Mouse (Mus musculus): ENCODE results near the gene Supt5. TPM values are rescaled to one million over a fixed set of nuclear protein-coding genes. Genes with fewer than 3 reads are reported as not detected.
A peak's percentile ranks its signal among the peaks of the same experiment; 100 is the strongest.
"Not testable (repeated sequence)": the region's sequence is repeated elsewhere in the genome, so short reads cannot be mapped to it uniquely, and the experiment has no call there.

The Supt5 gene
- polyA plus RNA-seq (2015; fragmentation: Nextera tagmentation; extraction: Ambion mirVana): 29.9 and 35.3 TPM in 2 replicates

DNA sequence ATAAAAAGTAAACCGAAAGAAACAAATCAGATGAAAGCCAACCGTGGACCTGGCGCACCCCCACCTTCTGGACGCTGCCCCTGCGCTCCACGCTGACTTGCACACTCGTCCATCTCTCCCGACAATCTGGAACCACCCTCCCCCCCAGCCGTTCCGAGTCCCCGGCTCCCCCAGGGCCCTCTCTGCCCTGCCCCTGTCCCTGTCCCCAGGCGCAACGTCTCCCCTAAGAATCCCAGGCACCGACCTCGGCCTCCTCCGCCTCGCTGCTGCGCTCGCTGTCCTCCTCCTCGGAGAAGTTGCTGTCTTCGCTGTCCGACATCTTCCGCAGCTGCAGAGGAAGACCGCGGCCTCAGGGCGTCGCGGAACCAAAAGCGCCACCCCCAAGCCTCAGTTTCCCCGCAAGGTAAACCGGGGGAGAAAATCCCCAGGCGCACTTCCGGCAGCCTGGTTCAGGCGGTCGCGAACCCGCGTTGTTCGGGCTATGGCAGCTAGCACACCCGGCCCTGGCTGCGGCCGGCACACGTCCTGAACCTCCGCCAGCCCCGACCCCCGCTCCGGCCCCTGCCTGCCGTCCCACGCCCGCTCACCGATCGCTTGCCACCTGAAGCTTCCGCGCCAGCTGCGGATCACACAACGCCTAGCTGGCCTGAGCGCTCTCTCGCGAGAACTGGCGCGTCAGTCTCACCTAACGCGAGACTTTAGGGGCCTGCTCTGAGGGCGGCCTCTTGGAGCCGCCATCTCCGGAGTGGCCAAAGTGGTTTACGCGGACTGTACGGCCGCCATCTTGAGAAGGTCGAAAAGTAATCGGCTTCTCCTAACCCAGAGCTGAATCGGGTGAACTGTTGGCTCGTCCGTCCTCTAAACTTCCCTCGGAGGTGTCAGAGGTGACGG, at the start of gene Supt5:
Supt5 (minus strand) TSS at position 639 of the 891 bp plus-strand sequence.
- Histone ChIP-seq H3K4me2 (peak within 1 kb of the TSS; percentile 83), H3K4me1 (replicated peaks) (peaks cover 50% of the 10 kb centered on the region), H3K27ac (replicated peaks) (peak within 1 kb of the TSS; percentile 92), H3K36me3 (replicated peaks) (peaks cover 22% of the 10 kb centered on the region), H3K9ac (peak within 1 kb of the TSS; percentile 92), H3K4me3 (replicated peaks) (peak within 1 kb of the TSS; percentile 86), H3K9me3 (replicated peaks) (no peaks in the 10 kb centered on the region), H3K27me3 (no peaks in the 10 kb centered on the region)
- WGBS (ENCODE audit: insufficient replicate concordance): under 1% methylated on average over 77 of the region's 77 CpGs
- peak; percentile 95 for ATAC-seq (ENCODE audit: insufficient read depth)

- Histone ChIP-seq H3K36me3 (replicated peaks) (peaks cover 45% of the 10 kb centered on the region), H3K4me1 (replicated peaks) (peaks cover 62% of the 10 kb centered on the region)
- 62% methylated on average over 7 of the region's 7 CpGs for WGBS (ENCODE audit: insufficient replicate concordance)
- H3K27ac ChIP-seq (replicated peaks); H3K4me2 ChIP-seq; ATAC-seq (ENCODE audit: insufficient read depth); H3K4me3 ChIP-seq (replicated peaks); H3K9me3 ChIP-seq (replicated peaks); H3K9ac ChIP-seq; H3K27me3 ChIP-seq: not testable (repeated sequence)
Observed at GRCm38 (mm10) chr7:28387384-28387783, 48.8 kb upstream of the Supt5 start.

DNA sequence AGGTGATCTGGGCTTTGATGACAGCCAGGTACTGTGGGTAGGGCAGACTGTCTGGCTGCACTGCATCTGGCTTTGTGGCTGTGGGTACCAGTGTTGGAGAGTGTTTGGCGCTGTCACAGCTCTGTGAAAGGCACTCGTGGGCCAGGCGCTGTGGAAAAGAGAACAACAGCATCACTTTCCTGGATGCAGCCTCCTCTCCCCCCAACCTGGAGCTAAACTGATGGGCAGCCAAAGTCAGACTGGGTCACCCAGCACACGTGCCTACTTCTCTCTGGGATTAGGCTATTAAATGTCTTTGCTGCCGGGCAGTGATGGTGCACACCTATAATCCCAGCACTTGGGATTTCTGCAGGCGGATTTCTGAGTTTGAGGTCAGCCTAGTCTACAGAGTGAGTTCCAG, 48.3 kb upstream of the Supt5 start:
- not testable (repeated sequence) for ATAC-seq (ENCODE audit: insufficient read depth); H3K4me3 ChIP-seq (replicated peaks); H3K4me2 ChIP-seq; H3K27me3 ChIP-seq; H3K9ac ChIP-seq; H3K27ac ChIP-seq (replicated peaks); H3K9me3 ChIP-seq (replicated peaks)
- Histone ChIP-seq H3K36me3 (replicated peaks) (peaks cover 45% of the 10 kb centered on the region), H3K4me1 (replicated peaks) (peaks cover 64% of the 10 kb centered on the region)
- WGBS (ENCODE audit: insufficient replicate concordance): 60% methylated on average over 6 of the region's 6 CpGs

- Histone ChIP-seq H3K36me3 (replicated peaks) (peaks cover 45% of the 10 kb centered on the region), H3K4me1 (replicated peaks) (peaks cover 64% of the 10 kb centered on the region), H3K4me2 (no peak overlapping the region), H3K9ac (no peak overlapping the region), H3K4me3 (replicated peaks) (no peak overlapping the region), H3K27me3 (no peaks in the 10 kb centered on the region), H3K9me3 (replicated peaks) (no peaks in the 10 kb centered on the region), H3K27ac (replicated peaks) (peak overlapping the region; percentile 62)
- WGBS (ENCODE audit: insufficient replicate concordance): 1% methylated on average over 4 of the region's 4 CpGs
- ATAC-seq (ENCODE audit: insufficient read depth): peak; percentile 19
Observed at GRCm38 (mm10) chr7:28386462-28386861, 47.9 kb upstream of the Supt5 start.

- 41% methylated on average over 7 of the region's 7 CpGs for WGBS (ENCODE audit: insufficient replicate concordance)
- no peak overlapping the region for H3K4me2 ChIP-seq
- peak overlapping the region; percentile 62 for H3K27ac ChIP-seq (replicated peaks)
- ATAC-seq (ENCODE audit: insufficient read depth): no peak
- no peak overlapping the region for H3K9ac ChIP-seq
- H3K36me3 ChIP-seq (replicated peaks): peaks cover 45% of the 10 kb centered on the region
- no peaks in the 10 kb centered on the region for H3K27me3 ChIP-seq
- peaks cover 64% of the 10 kb centered on the region for H3K4me1 ChIP-seq (replicated peaks)
- H3K4me3 ChIP-seq (replicated peaks): no peak overlapping the region
- no peaks in the 10 kb centered on the region for H3K9me3 ChIP-seq (replicated peaks)
Observed at GRCm38 (mm10) chr7:28386007-28386406, 47.5 kb upstream of the Supt5 start.

DNA sequence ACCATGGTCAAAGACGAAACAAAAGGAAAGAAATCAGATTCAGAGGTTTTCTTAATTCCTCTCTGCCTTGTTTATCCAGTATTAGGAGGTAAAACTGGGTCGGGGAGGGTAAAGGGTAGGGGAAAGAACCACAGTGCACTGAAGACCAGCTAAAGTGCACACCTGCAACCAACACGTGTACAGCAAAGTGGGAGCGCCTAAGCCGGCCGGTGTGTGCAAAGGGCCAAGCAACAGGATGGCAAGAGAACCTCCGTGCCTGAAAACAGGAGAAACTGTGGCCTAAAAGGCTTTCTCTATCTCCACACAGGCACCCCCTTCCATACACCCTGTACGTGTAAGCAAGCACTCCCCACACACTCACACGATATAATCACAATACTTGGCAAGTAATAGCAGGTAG, 46.6 kb upstream of the Supt5 start:
- Histone ChIP-seq H3K9ac (no peak overlapping the region), H3K27ac (replicated peaks) (peak overlapping the region; percentile 62), H3K36me3 (replicated peaks) (peaks cover 38% of the 10 kb centered on the region), H3K4me1 (replicated peaks) (peaks cover 69% of the 10 kb centered on the region), H3K4me2 (no peak overlapping the region), H3K9me3 (replicated peaks) (no peaks in the 10 kb centered on the region), H3K4me3 (replicated peaks) (no peak overlapping the region), H3K27me3 (no peaks in the 10 kb centered on the region)
- 77% methylated on average over 9 of the region's 9 CpGs for WGBS (ENCODE audit: insufficient replicate concordance)
- no peak for ATAC-seq (ENCODE audit: insufficient read depth)

DNA sequence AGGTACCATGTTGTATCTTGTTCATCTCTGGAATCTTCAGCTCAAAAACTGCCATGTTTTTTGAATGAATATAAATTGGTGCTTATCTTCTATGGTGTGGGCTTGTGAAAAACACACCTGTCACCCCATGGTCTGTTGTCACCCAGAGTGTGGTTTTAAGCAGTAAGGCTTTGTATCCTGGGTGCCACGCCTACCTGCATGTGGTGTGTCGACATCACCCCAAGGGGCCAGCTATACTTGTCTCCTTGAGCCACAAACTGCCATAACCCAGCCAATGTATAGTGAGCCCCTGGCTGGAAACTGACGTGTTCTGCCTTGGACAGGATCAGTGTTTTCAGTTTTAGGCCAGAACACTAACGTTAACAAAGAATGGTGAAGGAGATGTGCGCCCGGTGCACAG, 45.6 kb upstream of the Supt5 start:
- 50% methylated on average over 6 of the region's 6 CpGs for WGBS (ENCODE audit: insufficient replicate concordance)
- peaks cover 80% of the 10 kb centered on the region for H3K4me1 ChIP-seq (replicated peaks)

GRCm38 (mm10) chr7:28383606-28384005, 45.1 kb upstream of the Supt5 start:
- H3K9ac ChIP-seq: peak overlapping the region; percentile 15; the same call in 1 of the 2 replicates
- H3K27me3 ChIP-seq: no peaks in the 10 kb centered on the region
- H3K36me3 ChIP-seq (replicated peaks): peaks cover 22% of the 10 kb centered on the region
- peak overlapping the region; percentile 94 for H3K27ac ChIP-seq (replicated peaks)
- ATAC-seq (ENCODE audit: insufficient read depth): no peak
- peak overlapping the region; percentile 95 for H3K4me2 ChIP-seq
- H3K9me3 ChIP-seq (replicated peaks): no peaks in the 10 kb centered on the region
- WGBS (ENCODE audit: insufficient replicate concordance): 36% methylated on average over 4 of the region's 4 CpGs
- peaks cover 84% of the 10 kb centered on the region for H3K4me1 ChIP-seq (replicated peaks)
- H3K4me3 ChIP-seq (replicated peaks): no peak overlapping the region

More for the DNA sequence above, 45.6 kb upstream of the Supt5 start:
- Histone ChIP-seq H3K9me3 (replicated peaks) (no peaks in the 10 kb centered on the region), H3K27ac (replicated peaks) (peak overlapping the region; percentile 94), H3K4me2 (no peak overlapping the region; the same call in 1 of the 2 replicates), H3K9ac (no peak overlapping the region), H3K27me3 (no peaks in the 10 kb centered on the region), H3K4me3 (replicated peaks) (no peak overlapping the region), H3K36me3 (replicated peaks) (peaks cover 28% of the 10 kb centered on the region)
- no peak for ATAC-seq (ENCODE audit: insufficient read depth)

- no peaks in the 10 kb centered on the region for H3K9me3 ChIP-seq (replicated peaks)
- H3K4me3 ChIP-seq (replicated peaks): peak overlapping the region; percentile 57
- H3K36me3 ChIP-seq (replicated peaks): peaks cover 18% of the 10 kb centered on the region
- peak overlapping the region; percentile 95 for H3K4me2 ChIP-seq
- peaks cover 85% of the 10 kb centered on the region for H3K4me1 ChIP-seq (replicated peaks)
- peak overlapping the region; percentile 94 for H3K27ac ChIP-seq (replicated peaks)
- H3K27me3 ChIP-seq: no peaks in the 10 kb centered on the region
- under 1% methylated on average over 11 of the region's 11 CpGs for WGBS (ENCODE audit: insufficient replicate concordance)
- ATAC-seq (ENCODE audit: insufficient read depth): peak; percentile 53
- H3K9ac ChIP-seq: peak overlapping the region; percentile 48
Observed at GRCm38 (mm10) chr7:28382981-28383396, 44.4 kb upstream of the Supt5 start.

DNA sequence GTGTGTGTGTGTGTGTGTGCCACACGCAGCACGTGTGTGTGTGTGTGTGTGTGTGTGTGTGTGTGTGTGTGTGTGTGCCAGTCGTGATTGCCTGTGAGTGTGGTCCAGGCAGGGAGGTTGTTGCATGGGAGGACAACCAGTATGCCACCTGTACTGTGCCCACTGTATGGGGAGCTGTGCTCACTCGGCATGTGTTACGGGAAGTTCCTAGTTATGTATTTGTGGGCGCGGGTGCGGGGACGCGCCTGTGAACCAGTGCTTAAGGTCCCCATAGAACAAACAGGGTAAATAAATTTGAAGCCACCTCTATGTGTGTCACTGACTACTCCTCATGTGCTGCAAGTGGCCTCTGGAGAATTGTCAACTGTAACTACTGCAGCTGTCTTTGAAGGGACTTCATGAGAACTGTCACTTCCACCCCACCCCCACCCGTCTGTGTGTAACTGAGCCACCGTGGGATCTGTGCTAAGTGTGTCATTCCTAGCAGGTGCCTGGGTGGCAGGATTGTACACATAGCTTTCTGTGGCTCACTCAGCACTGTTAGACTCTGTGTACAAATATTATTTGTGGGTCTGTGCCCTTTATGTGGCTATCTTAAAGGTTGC, 43.9 kb upstream of the Supt5 start:
- WGBS (ENCODE audit: insufficient replicate concordance): 4% methylated on average over 12 of the region's 12 CpGs
- H3K36me3 ChIP-seq (replicated peaks): peaks cover 19% of the 10 kb centered on the region

DNA sequence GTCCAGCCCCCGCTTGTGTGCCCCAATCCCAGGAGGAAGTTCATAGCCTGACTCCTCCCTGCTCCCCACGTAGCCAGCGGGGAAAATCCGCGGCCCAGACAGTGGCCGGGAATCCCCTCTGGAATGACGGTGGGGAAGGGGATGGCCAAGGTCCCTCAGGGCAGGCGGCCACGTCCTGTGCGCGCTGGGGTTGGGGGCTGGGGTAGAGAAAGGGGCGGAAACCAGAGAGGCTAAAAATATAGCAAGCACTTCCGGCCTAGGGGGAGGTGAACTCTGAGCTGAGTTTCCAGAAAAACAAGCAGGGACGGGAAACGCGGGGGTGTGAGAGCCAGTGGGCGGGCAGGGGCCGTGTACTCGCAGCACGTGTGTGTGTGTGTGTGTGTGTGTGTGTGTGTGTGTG, 43.4 kb upstream of the Supt5 start:
- Histone ChIP-seq H3K9me3 (replicated peaks) (no peaks in the 10 kb centered on the region), H3K27me3 (no peaks in the 10 kb centered on the region), H3K4me3 (replicated peaks) (peak overlapping the region; percentile 57), H3K4me1 (replicated peaks) (peaks cover 96% of the 10 kb centered on the region), H3K4me2 (peak overlapping the region; percentile 95), H3K9ac (peak overlapping the region; percentile 64), H3K27ac (replicated peaks) (peak overlapping the region; percentile 94), H3K36me3 (replicated peaks) (peaks cover 19% of the 10 kb centered on the region)
- peak; percentile 29 for ATAC-seq (ENCODE audit: insufficient read depth)
- WGBS (ENCODE audit: insufficient replicate concordance): under 1% methylated on average over 20 of the region's 20 CpGs

More for the DNA sequence above, 43.9 kb upstream of the Supt5 start:
- H3K27me3 ChIP-seq: no peaks in the 10 kb centered on the region
- H3K9ac ChIP-seq: peak overlapping the region; percentile 48
- peak; percentile 4 for ATAC-seq (ENCODE audit: insufficient read depth)
- peak overlapping the region; percentile 57 for H3K4me3 ChIP-seq (replicated peaks)
- H3K9me3 ChIP-seq (replicated peaks): no peaks in the 10 kb centered on the region
- peak overlapping the region; percentile 94 for H3K27ac ChIP-seq (replicated peaks)
- peak overlapping the region; percentile 95 for H3K4me2 ChIP-seq
- peaks cover 90% of the 10 kb centered on the region for H3K4me1 ChIP-seq (replicated peaks)

Measured in liver, embryonic 15.5 days (tissue).